Comparison of ENCODE assay signal across 26 mouse cellular contexts in genomic region chr14:103695620-103696019, GRCm38 (mm10). TPM values are rescaled to one million over a fixed set of nuclear protein-coding genes. Genes with fewer than 3 reads are reported as not detected.
DNase-seq lines count a peak whose midpoint lies in the region; ATAC-seq lines count a peak whose summit lies in the region.
"Had no signal": no experiment of that assay in that cellular context is flagged by ENCODE, and none has a peak within 500 bp of the region (broad histone marks: within the 10 kb centered on the region; RNA-seq: fewer than 3 reads in every experiment).

No protein-coding gene starts in this region.

- H3K9ac ChIP-seq in embryonic facial prominence, embryonic 11.5 days (replicated peaks; ENCODE audit: low read length), result no peak overlapping the region
- H3K9ac ChIP-seq in embryonic facial prominence, embryonic 14.5 days (ENCODE audit: low read depth, low read length), result no peak overlapping the region
- H3K9ac ChIP-seq in limb, embryonic 15.5 days, result no peak overlapping the region
- H3K9ac ChIP-seq: embryonic facial prominence, embryonic 12.5 days; embryonic facial prominence, embryonic 15.5 days; forebrain, embryonic 12.5 days had no signal

- no peaks in the 10 kb centered on the region for H3K27me3 ChIP-seq in embryonic facial prominence, embryonic 11.5 days (ENCODE audit: control insufficient read depth, insufficient read depth, low read length)
- H3K27me3 ChIP-seq in embryonic facial prominence, embryonic 10.5 days (replicated peaks; ENCODE audit: low read depth, poor library complexity, severe bottlenecking), result no peaks in the 10 kb centered on the region
- H3K27me3 ChIP-seq in embryonic facial prominence, embryonic 14.5 days (replicated peaks; ENCODE audit: control insufficient read depth, insufficient read depth, low read length), result no peaks in the 10 kb centered on the region
- H3K27me3 ChIP-seq in limb, embryonic 15.5 days, result no peaks in the 10 kb centered on the region
- H3K27me3 ChIP-seq: CH12.LX; embryonic facial prominence, embryonic 12.5 days; embryonic facial prominence, embryonic 15.5 days; forebrain, embryonic 12.5 days; Patski had no signal

- H3K4me3 ChIP-seq in embryonic facial prominence, embryonic 11.5 days (ENCODE audit: low read depth, low read length), result no peak overlapping the region
- no peak overlapping the region for H3K4me3 ChIP-seq in embryonic facial prominence, embryonic 10.5 days
- H3K4me3 ChIP-seq in embryonic facial prominence, embryonic 14.5 days (ENCODE audit: low read depth, low read length), result no peak overlapping the region
- H3K4me3 ChIP-seq in limb, embryonic 15.5 days, result no peak overlapping the region
- H3K4me3 ChIP-seq: embryonic facial prominence, embryonic 12.5 days; embryonic facial prominence, embryonic 15.5 days; erythroblast, embryonic 14.5 days; forebrain, embryonic 10.5 days; forebrain, embryonic 12.5 days had no signal

- no peak overlapping the region for H3K4me2 ChIP-seq in embryonic facial prominence, embryonic 11.5 days (ENCODE audit: low read depth, low read length)
- no peak overlapping the region for H3K4me2 ChIP-seq in embryonic facial prominence, embryonic 14.5 days (ENCODE audit: low read depth, low read length)
- H3K4me2 ChIP-seq in limb, embryonic 15.5 days, result no peak overlapping the region
- H3K4me2 ChIP-seq: embryonic facial prominence, embryonic 12.5 days; embryonic facial prominence, embryonic 15.5 days; forebrain, embryonic 12.5 days had no signal

- peak; percentile 59 for DNase-seq in embryonic facial prominence, embryonic 11.5 days (ENCODE audit: low spot score)
- DNase-seq in embryonic facial prominence, embryonic 10.5 days (ENCODE audit: low spot score), result no peak
- peak; percentile 51 for DNase-seq in embryonic facial prominence, embryonic 14.5 days (ENCODE audit: low spot score)
- no peak for DNase-seq in thymus, postnatal 10 days (ENCODE audit: low spot score in 2 of 2)
- DNase-seq: adrenal gland, adult 8-10 months; adrenal gland, postnatal 14 days; adrenal gland, postnatal 36 days; B cell, adult 2 months; cerebellum, adult 11-12 months; cerebellum, adult 2 months; cerebellum, adult 9-10 months; cerebellum, postnatal 10 days; cerebellum, postnatal 25 days had no signal

- H3K4me1 ChIP-seq in embryonic facial prominence, embryonic 11.5 days (ENCODE audit: control insufficient read depth, insufficient read depth, low read length), result no peaks in the 10 kb centered on the region
- H3K4me1 ChIP-seq in embryonic facial prominence, embryonic 10.5 days, result no peaks in the 10 kb centered on the region
- no peaks in the 10 kb centered on the region for H3K4me1 ChIP-seq in embryonic facial prominence, embryonic 14.5 days (ENCODE audit: control insufficient read depth, insufficient read depth, low read length)
- H3K4me1 ChIP-seq in limb, embryonic 15.5 days, result no peaks in the 10 kb centered on the region
- H3K4me1 ChIP-seq: embryonic facial prominence, embryonic 12.5 days; embryonic facial prominence, embryonic 15.5 days; forebrain, embryonic 10.5 days; forebrain, embryonic 12.5 days had no signal

- no peaks in the 10 kb centered on the region for H3K36me3 ChIP-seq in embryonic facial prominence, embryonic 11.5 days (replicated peaks; ENCODE audit: control insufficient read depth, insufficient read depth, low read depth, low read length)
- 0 out of 2 replicates have a peak, but pooled peaks cover 10% of the 10 kb centered on the region for H3K36me3 ChIP-seq in embryonic facial prominence, embryonic 10.5 days (replicated peaks)
- no peaks in the 10 kb centered on the region for H3K36me3 ChIP-seq in embryonic facial prominence, embryonic 14.5 days (ENCODE audit: control insufficient read depth, insufficient read depth, low read length)
- H3K36me3 ChIP-seq in limb, embryonic 15.5 days, result no peaks in the 10 kb centered on the region; the same call in 1 of the 2 replicates
- H3K36me3 ChIP-seq: embryonic facial prominence, embryonic 12.5 days; embryonic facial prominence, embryonic 15.5 days; G1E had no signal

- peak; percentile 60; the same call in 1 of the 2 replicates for ATAC-seq in embryonic facial prominence, embryonic 11.5 days (replicated peaks; ENCODE audit: insufficient number of reproducible peaks, low FRiP score, low TSS enrichment, low read depth)
- 0 out of 2 replicates have a peak, but pooled peaks have one; percentile 53 for ATAC-seq in embryonic facial prominence, embryonic 14.5 days (ENCODE audit: low read depth)
- ATAC-seq in limb, embryonic 15.5 days (ENCODE audit: insufficient number of reproducible peaks, low FRiP score, low TSS enrichment, low read depth), result 0 out of 2 replicates have a peak, but pooled peaks have one; percentile 48
- ATAC-seq: activated CD4-positive, CD25-positive, alpha-beta regulatory T cell, adult 4 months; CD4-positive, CD25-positive, alpha-beta regulatory T cell, adult 4 months; forebrain, embryonic 14.5 days; forebrain, embryonic 16.5 days; Patski had no signal

- no peaks in the 10 kb centered on the region for H3K9me3 ChIP-seq in embryonic facial prominence, embryonic 11.5 days (replicated peaks; ENCODE audit: control insufficient read depth, low read length)
- H3K9me3 ChIP-seq in embryonic facial prominence, embryonic 10.5 days, result no peaks in the 10 kb centered on the region
- H3K9me3 ChIP-seq in embryonic facial prominence, embryonic 14.5 days (ENCODE audit: control insufficient read depth, low read length), result no peaks in the 10 kb centered on the region
- H3K9me3 ChIP-seq in limb, embryonic 15.5 days, result no peaks in the 10 kb centered on the region
- H3K9me3 ChIP-seq: embryonic facial prominence, embryonic 12.5 days; embryonic facial prominence, embryonic 15.5 days; forebrain, embryonic 10.5 days; forebrain, embryonic 12.5 days had no signal

- WGBS in embryonic facial prominence, embryonic 11.5 days, result 41% methylated on average over 3 of the region's 3 CpGs
- 59% methylated on average over 3 of the region's 3 CpGs for WGBS in embryonic facial prominence, embryonic 10.5 days
- 29% methylated on average over 3 of the region's 3 CpGs for WGBS in embryonic facial prominence, embryonic 14.5 days
- WGBS in limb, embryonic 15.5 days, result 31% methylated on average over 3 of the region's 3 CpGs

- no peak overlapping the region for H3K27ac ChIP-seq in embryonic facial prominence, embryonic 11.5 days (replicated peaks; ENCODE audit: low read depth, low read length)
- H3K27ac ChIP-seq in embryonic facial prominence, embryonic 10.5 days (replicated peaks), result no peak overlapping the region
- H3K27ac ChIP-seq in embryonic facial prominence, embryonic 14.5 days (replicated peaks; ENCODE audit: low read depth, low read length), result no peak overlapping the region
- H3K27ac ChIP-seq in limb, embryonic 15.5 days, result no peak overlapping the region
- H3K27ac ChIP-seq: embryonic facial prominence, embryonic 12.5 days; embryonic facial prominence, embryonic 15.5 days; forebrain, embryonic 10.5 days; forebrain, embryonic 12.5 days had no signal

RNA-seq across cellular contexts. Expression of gene Slain1, which starts 45.6 kb away (rescaled TPM):
- polyA plus RNA-seq in embryonic facial prominence, embryonic 11.5 days (2014; fragmentation: Nextera tagmentation; extraction: Ambion mirVana), result 4.3 and 5.6 TPM in 2 replicates
- 3.9 and 4.1 TPM in 2 replicates for polyA plus RNA-seq in embryonic facial prominence, embryonic 10.5 days (2016; fragmentation: Nextera tagmentation; extraction: Ambion mirVana)
- polyA plus RNA-seq in embryonic facial prominence, embryonic 14.5 days (2014; fragmentation: Nextera tagmentation; extraction: Ambion mirVana), result 2.7 and 3.1 TPM in 2 replicates
- 0.68 and 1.3 TPM in 2 replicates for polyA plus RNA-seq in limb, embryonic 15.5 days (2015; fragmentation: Nextera tagmentation; extraction: Ambion mirVana)
- polyA plus RNA-seq: G1E had no signal

Comparison
In these comparisons a context has a peak if more than half of its experiments do, and no peak if none do; other contexts are left out.
1. DNase-seq: peak in embryonic facial prominence, embryonic 11.5 days (single experiment) and embryonic facial prominence, embryonic 14.5 days (single experiment); none in embryonic facial prominence, embryonic 10.5 days (single experiment) and thymus, postnatal 10 days (0 of 2).
2. Peak in every context shown above with its lines, with median percentiles within 50 percentile points of each other: ATAC-seq.